Mouse (Mus musculus): ENCODE measurements around the gene Samd4b.

- TF ChIP-seq POLR2A (IDR thresholded peaks at IDR 0.05; ENCODE audit: borderline replicate concordance, insufficient read depth, low read length): no peak
- no peak for TF ChIP-seq CTCF (IDR thresholded peaks at IDR 0.05; ENCODE audit: borderline replicate concordance, insufficient read depth, low read depth, low read length)
These were observed 11.1 kb downstream of the Samd4b start for GRCm38 (mm10) chr7:28586663-28587411.
